Mouse (Mus musculus) intestine, embryonic 15.5 days (tissue): ENCODE data around the gene Slc24a4. TPM values are rescaled to one million over a fixed set of nuclear protein-coding genes. Genes with fewer than 3 reads are reported as not detected.

Experiments used
- ATAC-seq: fragments of 200-750 bp; cut with Nextera tagmentation; 2 replicates; pipeline ENCODE4 v1.8.0; 2017; ENCODE audit warnings: moderate TSS enrichment, moderate library complexity
- H3K27ac ChIP-seq: fragments of 300-500 bp; sonication (generic); 2 replicates; pipeline ENCODE4 v1.5.1; 2015; ENCODE audit warnings: mild to moderate bottlenecking, inconsistent platforms
- H3K27me3 ChIP-seq: fragments of 300-500 bp; sonication (generic); replicated peaks from 2 replicates; pipeline ENCODE4 v1.6.1; 2015; ENCODE audit warnings: inconsistent platforms
- H3K36me3 ChIP-seq: fragments of 300-500 bp; sonication (generic); 2 replicates; pipeline ENCODE4 v1.6.1; 2015; ENCODE audit warnings: inconsistent platforms
- H3K4me1 ChIP-seq: fragments of 300-500 bp; sonication (generic); replicated peaks from 2 replicates; pipeline ENCODE4 v1.6.1; 2015; ENCODE audit warnings: inconsistent platforms
- H3K4me2 ChIP-seq: fragments of 300-500 bp; sonication (generic); replicated peaks from 2 replicates; pipeline ENCODE4 v1.6.1; 2015; ENCODE audit warnings: mild to moderate bottlenecking, inconsistent platforms
- H3K4me3 ChIP-seq: fragments of 300-500 bp; sonication (generic); replicated peaks from 2 replicates; pipeline ENCODE4 v1.5.1; 2015; ENCODE audit warnings: inconsistent platforms
- H3K9ac ChIP-seq: fragments of 300-500 bp; sonication (generic); 2 replicates; pipeline ENCODE4 v1.6.1; 2015; ENCODE audit warnings: inconsistent platforms
- H3K9me3 ChIP-seq: fragments of 300-500 bp; sonication (generic); 2 replicates; pipeline ENCODE4 v1.6.1; 2016; ENCODE audit warnings: inconsistent platforms
- WGBS: fragments of 180-500 bp; shearing (Covaris S2); methylation state at CpG from one replicate; pipeline ENCODE4 v1.1.7; 2015; 5-methylcytosine and 5-hydroxymethylcytosine counted together
- polyA plus RNA-seq: library from polyadenylated mRNA; unstranded; fragments of >200 nt; fragmentation: Nextera tagmentation; extraction: Ambion mirVana; gene quantifications from 2 replicates; pipeline ENCODE4 v1.2.1, GENCODE M21; 2015

Gene Slc24a4
- polyA plus RNA-seq, 1 experiment from 2014 or later = 0.93 TPM

DNA sequence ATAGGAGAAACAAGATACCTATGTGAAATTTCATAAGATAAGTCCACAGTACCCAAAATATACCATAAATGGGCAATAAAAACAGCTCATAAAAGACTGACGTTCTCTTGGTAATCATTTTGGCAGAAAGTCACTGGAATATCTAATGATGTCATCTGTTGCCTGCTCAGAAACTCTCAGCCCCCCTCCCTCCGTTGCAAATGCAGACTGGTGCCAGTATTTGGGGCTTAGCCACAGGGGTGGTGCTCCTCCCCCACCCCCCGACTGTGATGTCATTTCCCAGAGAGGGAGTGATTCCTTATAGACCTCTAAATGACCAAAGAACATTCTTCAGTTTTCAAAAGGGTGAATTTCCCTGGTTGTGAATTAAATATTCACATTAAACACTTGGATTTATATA, 96.6 kb downstream of the Slc24a4 start:
- no peak for ATAC-seq

DNA sequence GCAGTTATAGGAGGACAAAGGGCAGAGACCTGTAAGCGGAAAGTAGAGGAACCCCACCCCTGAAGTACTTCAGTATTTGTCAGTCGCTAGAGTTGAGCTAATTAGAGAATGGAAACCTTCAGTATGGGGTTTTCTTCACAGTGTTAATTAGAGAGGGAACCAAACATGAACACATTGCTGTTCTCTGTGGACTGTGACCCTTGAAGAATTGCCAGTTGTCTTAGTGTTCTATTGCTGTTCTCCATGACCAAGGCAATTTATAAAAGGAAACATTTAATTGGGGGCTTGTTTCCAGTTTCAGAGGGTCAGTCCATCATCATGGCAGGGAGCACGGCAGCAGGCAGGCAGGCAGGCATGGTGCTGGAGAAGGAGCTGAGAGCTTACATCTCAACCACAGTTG, 107.0 kb downstream of the Slc24a4 start:
- Histone ChIP-seq H3K9ac (no peak overlapping the region), H3K9me3 (no peaks in the 10 kb centered on the region), H3K4me3 (no peak overlapping the region), H3K27me3 (no peaks in the 10 kb centered on the region), H3K36me3 (no peaks in the 10 kb centered on the region), H3K4me1 (no peaks in the 10 kb centered on the region), H3K4me2 (no peak overlapping the region), H3K27ac (no peak overlapping the region)
- no peak for ATAC-seq
- WGBS = 71% methylated on average over 3 of the region's 3 CpGs

More for the DNA sequence above, 96.6 kb downstream of the Slc24a4 start:
- 38% methylated on average over 3 of the region's 3 CpGs for WGBS
- Histone ChIP-seq H3K9me3 (no peaks in the 10 kb centered on the region), H3K4me2 (no peak overlapping the region), H3K36me3 (no peaks in the 10 kb centered on the region), H3K9ac (no peak overlapping the region), H3K4me3 (no peak overlapping the region), H3K27ac (no peak overlapping the region), H3K27me3 (no peaks in the 10 kb centered on the region), H3K4me1 (no peaks in the 10 kb centered on the region)

DNA sequence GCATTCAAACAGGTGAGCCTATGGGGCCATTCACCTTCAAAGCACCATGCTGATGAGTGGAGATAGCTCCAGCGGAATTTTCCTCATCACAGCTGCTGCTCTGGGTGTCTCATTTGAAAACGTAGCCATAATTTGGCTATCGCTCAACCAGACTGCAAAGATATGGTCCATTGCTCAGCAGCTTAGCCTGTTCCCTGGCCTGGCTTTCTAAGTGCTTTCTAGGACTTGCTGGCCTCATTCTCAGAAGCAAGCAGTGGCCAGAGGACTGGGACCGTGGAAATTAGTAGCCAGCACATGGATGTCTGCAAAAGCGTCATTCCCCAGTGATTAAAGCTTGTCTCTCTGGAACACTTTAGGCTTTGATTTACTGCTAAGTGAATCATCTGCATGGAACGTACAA, 107.8 kb downstream of the Slc24a4 start:
- H3K4me3 ChIP-seq = no peak overlapping the region
- no peak overlapping the region for H3K4me2 ChIP-seq
- H3K4me1 ChIP-seq = no peaks in the 10 kb centered on the region
- 84% methylated on average over 6 of the region's 6 CpGs for WGBS
- no peaks in the 10 kb centered on the region for H3K9me3 ChIP-seq
- no peak overlapping the region for H3K27ac ChIP-seq
- H3K36me3 ChIP-seq = no peaks in the 10 kb centered on the region
- no peaks in the 10 kb centered on the region for H3K27me3 ChIP-seq
- H3K9ac ChIP-seq = no peak overlapping the region
- no peak for ATAC-seq

DNA sequence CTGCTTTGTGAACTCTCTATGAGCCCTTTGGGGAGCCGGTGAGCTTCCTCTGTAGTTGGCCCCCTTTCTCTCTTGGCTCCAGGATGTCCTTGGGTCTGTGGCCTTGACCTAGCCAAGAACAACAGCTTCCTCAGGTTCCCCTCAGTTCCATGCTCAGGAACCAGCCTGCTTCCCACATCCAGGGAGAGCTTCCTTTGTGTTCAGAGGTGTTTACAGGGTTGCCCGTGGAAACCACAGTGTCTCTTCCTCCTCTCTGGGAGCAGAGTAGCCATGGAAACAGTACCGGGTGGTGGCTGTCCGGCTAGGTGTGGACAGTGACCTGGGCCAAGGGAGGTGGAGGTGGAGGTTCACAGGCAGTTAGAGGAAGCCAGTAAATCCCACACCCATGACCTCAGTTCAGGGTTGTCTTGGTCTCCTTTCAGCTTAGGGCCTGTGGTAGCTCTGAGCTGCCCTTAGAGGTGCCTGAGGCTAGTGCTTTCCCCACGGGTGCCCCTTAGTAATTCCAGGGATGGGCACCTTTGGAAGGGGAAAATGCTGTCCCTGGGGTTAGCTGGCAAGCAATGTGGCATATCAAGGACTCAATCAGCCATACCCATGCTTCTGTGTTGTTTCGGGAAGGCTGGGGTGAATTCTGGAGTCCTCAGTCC, 113.7 kb downstream of the Slc24a4 start:
- Histone ChIP-seq H3K27me3 (no peaks in the 10 kb centered on the region), H3K9ac (no peak overlapping the region), H3K27ac (no peak overlapping the region), H3K4me1 (peaks cover 6% of the 10 kb centered on the region; the same call in 1 of the 2 replicates), H3K4me2 (no peak overlapping the region), H3K36me3 (no peaks in the 10 kb centered on the region), H3K4me3 (no peak overlapping the region), H3K9me3 (no peaks in the 10 kb centered on the region)
- ATAC-seq = no peak
- 45% methylated on average over 6 of the region's 6 CpGs for WGBS

DNA sequence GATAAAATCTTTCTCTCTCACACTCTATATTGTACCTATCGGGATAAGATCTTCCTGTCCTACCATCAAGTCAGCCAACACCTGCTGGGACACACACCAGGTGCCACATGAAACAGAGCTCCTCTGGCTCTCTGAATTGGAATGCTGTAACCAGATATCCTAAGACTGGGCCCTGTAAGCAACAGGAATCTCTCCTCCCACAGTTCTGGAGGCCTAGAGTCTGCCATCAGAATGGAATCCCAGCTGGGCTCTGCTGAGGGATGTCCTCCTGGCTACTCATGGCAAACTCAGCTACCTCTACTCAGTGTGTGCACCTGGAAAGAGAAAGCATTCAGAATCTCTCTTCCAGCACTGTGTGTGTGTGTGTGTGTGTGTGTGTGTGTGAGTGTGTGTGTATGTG, 115.4 kb downstream of the Slc24a4 start:
- H3K9me3 ChIP-seq = no peaks in the 10 kb centered on the region
- no peak overlapping the region for H3K4me2 ChIP-seq
- 57% methylated on average over 1 of the region's 1 CpGs for WGBS
- no peak overlapping the region for H3K9ac ChIP-seq
- no peak overlapping the region for H3K4me3 ChIP-seq
- H3K27ac ChIP-seq = no peak overlapping the region
- ATAC-seq = no peak
- no peaks in the 10 kb centered on the region for H3K27me3 ChIP-seq
- H3K36me3 ChIP-seq = no peaks in the 10 kb centered on the region
- H3K4me1 ChIP-seq = peaks cover 6% of the 10 kb centered on the region; the same call in 1 of the 2 replicates

DNA sequence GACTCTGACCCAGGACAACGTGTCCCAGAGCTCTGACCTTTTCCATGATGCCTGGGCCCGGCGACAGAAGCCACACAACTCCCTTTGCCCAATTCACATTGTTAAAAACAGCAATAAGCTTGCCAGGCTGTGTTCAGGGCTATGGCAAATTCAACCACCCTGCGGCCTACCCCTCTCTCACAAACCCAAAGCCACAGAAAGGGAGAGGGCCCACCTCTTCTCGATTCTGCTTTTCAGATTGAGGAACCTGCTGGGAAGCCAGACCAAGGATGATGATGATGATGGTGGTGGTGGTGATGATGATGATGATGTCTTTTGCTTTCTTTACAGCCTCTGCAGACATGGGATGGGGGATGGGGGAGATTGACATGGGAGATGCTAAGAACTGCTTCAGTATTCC, 117.7 kb downstream of the Slc24a4 start:
- Histone ChIP-seq H3K4me2 (no peak overlapping the region), H3K9ac (no peak overlapping the region), H3K4me3 (no peak overlapping the region), H3K36me3 (no peaks in the 10 kb centered on the region), H3K9me3 (no peaks in the 10 kb centered on the region), H3K4me1 (peaks cover 6% of the 10 kb centered on the region; the same call in 1 of the 2 replicates), H3K27me3 (no peaks in the 10 kb centered on the region), H3K27ac (no peak overlapping the region)
- ATAC-seq = no peak
- WGBS = 88% methylated on average over 5 of the region's 5 CpGs

DNA sequence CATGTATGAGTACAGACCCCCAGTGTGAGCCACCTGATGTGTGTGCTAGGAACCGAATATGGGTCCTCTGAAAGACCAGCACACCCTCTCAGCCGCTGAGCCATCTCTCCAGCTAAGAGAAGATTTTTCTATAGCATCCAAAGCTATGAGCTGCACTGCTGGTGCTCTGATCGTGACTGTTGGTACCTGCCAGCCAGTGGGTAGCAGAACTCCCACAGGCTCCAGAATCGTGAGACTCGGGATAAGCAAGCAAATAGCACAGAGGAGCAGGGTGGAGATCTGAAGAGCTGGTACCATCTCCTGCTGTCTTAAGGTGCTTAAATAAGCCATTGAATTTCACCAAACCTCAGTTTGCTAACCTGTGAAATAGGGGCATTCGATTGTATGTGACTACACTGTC, 119.6 kb downstream of the Slc24a4 start:
- Histone ChIP-seq H3K4me3 (no peak overlapping the region), H3K9me3 (no peaks in the 10 kb centered on the region), H3K36me3 (no peaks in the 10 kb centered on the region), H3K9ac (no peak overlapping the region), H3K4me1 (no peaks in the 10 kb centered on the region), H3K27me3 (no peaks in the 10 kb centered on the region), H3K4me2 (no peak overlapping the region), H3K27ac (no peak overlapping the region)
- ATAC-seq = no peak
- WGBS = 89% methylated on average over 6 of the region's 6 CpGs

DNA sequence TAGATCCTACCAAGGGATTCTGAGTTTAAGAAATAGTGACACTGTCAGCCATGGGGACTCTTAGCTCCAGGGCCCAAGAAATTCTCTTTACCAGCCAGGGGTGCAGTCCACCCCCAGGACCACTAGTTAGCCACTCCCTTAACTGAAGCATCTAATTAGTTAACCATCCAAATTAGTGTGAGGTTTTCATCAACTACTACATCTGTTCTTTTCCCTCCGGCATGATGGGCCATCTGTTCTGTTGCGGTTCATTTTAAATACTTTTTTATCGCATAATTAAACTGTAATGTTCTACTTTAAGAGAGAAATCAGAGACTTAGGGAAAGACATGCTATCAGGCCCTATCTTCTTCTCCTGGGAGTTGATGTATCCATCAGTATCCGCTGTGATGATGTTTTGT, 121.8 kb downstream of the Slc24a4 start:
- no peak overlapping the region for H3K27ac ChIP-seq
- H3K36me3 ChIP-seq = no peaks in the 10 kb centered on the region
- H3K9me3 ChIP-seq = no peaks in the 10 kb centered on the region
- no peak overlapping the region for H3K9ac ChIP-seq
- 94% methylated on average over 4 of the region's 4 CpGs for WGBS
- H3K4me3 ChIP-seq = no peak overlapping the region
- no peak overlapping the region for H3K4me2 ChIP-seq
- no peaks in the 10 kb centered on the region for H3K4me1 ChIP-seq
- no peaks in the 10 kb centered on the region for H3K27me3 ChIP-seq
- ATAC-seq = no peak

DNA sequence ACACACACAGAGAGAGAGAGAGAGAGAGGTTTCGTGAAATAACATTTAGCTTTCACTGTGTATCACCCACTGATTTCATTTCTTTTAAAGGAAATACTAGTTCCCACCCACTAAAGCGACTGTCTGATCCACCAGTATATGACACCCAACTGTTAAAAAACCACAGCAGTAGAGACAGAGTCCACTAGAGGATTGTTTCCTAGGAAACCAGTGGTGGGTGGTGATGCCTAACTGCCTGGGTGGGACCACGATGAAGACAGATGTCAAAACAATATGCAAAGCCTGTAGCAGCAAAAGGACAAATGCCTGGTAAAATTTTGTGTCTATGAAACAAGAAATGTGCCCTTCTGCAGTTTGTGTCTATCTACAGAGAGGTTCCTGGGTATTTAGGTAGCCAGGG, 122.5 kb downstream of the Slc24a4 start:
- no peak for ATAC-seq
- no peaks in the 10 kb centered on the region for H3K36me3 ChIP-seq
- H3K4me1 ChIP-seq = no peaks in the 10 kb centered on the region
- no peak overlapping the region for H3K4me2 ChIP-seq
- WGBS = 83% methylated on average over 3 of the region's 3 CpGs
- H3K27ac ChIP-seq = no peak overlapping the region
- no peak overlapping the region for H3K4me3 ChIP-seq
- no peak overlapping the region for H3K9ac ChIP-seq
- H3K27me3 ChIP-seq = no peaks in the 10 kb centered on the region
- no peaks in the 10 kb centered on the region for H3K9me3 ChIP-seq

DNA sequence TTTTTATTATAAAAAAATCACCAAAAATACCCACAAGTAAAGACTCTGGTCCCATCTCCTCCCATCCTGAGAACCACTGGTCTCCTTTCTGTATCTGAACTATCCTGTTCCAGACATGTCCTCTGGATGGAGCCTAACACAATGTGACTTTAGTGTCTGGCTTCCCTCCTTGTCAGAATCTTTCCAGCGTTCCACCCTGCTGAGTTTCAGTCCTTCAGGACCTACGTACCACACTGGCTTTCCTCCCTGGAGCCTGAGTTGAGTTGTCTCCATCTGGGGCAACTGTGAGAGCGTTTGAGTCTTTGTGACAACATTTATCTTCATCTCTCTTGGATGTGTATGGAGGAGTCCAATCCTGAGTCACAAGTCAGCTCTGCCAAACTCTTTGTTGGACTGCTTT, 123.5 kb downstream of the Slc24a4 start:
- Histone ChIP-seq H3K27me3 (no peaks in the 10 kb centered on the region), H3K4me1 (no peaks in the 10 kb centered on the region), H3K36me3 (no peaks in the 10 kb centered on the region)

DNA sequence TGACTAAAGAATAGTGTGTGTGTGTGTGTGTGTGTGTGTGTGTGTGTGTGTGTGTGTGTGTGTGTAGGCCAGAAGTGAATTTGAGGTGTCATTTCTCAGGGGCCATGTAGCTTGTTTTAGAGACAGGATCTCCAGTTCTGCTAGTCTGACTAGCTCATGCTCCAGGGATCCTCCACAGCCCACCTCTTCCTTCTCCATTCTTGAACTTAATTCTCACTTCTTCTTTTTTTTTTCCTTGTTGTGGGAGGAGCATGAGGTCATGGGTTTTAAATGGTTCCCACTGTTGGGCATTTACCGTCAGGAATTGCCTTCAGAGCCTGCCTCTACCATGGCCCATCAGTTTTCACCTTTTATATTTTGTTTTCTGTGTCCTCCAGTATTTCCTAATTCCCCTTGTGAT, 124.0 kb downstream of the Slc24a4 start:
- Histone ChIP-seq H3K27me3 (no peaks in the 10 kb centered on the region), H3K9me3 (no peaks in the 10 kb centered on the region), H3K4me3 (no peak overlapping the region), H3K27ac (no peak overlapping the region), H3K4me2 (no peak overlapping the region), H3K36me3 (no peaks in the 10 kb centered on the region), H3K4me1 (no peaks in the 10 kb centered on the region), H3K9ac (no peak overlapping the region)
- ATAC-seq = no peak
- 67% methylated on average over 1 of the region's 1 CpGs for WGBS

More for the DNA sequence above, 123.5 kb downstream of the Slc24a4 start:
- Histone ChIP-seq H3K4me2 (no peak overlapping the region), H3K9me3 (no peaks in the 10 kb centered on the region), H3K4me3 (no peak overlapping the region), H3K27ac (no peak overlapping the region), H3K9ac (no peak overlapping the region)
- 64% methylated on average over 3 of the region's 3 CpGs for WGBS
- no peak for ATAC-seq

DNA sequence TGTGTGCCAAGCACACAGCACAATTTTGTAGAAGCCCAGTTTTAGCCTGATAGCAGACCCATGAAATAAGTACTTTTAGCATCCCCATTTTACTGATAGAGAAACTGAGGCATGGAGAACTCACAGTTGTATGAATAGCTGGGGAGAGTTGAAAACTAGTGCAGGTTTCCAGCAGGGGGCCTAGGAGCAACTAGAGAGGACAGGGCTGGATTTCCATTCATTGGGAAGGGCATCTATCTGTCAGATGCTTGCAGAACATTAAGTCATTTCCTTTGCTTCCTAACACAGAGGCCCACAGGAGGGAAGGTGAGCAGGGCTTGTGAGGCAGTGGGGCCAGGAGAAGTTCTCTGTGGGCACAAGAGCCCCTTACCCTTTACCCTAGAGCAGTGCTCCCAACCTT, 126.5 kb downstream of the Slc24a4 start:
- H3K4me1 ChIP-seq = no peaks in the 10 kb centered on the region
- no peak for ATAC-seq
- no peaks in the 10 kb centered on the region for H3K36me3 ChIP-seq
- H3K4me2 ChIP-seq = no peak overlapping the region
- H3K4me3 ChIP-seq = no peak overlapping the region
- no peaks in the 10 kb centered on the region for H3K27me3 ChIP-seq
- no peak overlapping the region for H3K9ac ChIP-seq
- no peaks in the 10 kb centered on the region for H3K9me3 ChIP-seq
- no peak overlapping the region for H3K27ac ChIP-seq

DNA sequence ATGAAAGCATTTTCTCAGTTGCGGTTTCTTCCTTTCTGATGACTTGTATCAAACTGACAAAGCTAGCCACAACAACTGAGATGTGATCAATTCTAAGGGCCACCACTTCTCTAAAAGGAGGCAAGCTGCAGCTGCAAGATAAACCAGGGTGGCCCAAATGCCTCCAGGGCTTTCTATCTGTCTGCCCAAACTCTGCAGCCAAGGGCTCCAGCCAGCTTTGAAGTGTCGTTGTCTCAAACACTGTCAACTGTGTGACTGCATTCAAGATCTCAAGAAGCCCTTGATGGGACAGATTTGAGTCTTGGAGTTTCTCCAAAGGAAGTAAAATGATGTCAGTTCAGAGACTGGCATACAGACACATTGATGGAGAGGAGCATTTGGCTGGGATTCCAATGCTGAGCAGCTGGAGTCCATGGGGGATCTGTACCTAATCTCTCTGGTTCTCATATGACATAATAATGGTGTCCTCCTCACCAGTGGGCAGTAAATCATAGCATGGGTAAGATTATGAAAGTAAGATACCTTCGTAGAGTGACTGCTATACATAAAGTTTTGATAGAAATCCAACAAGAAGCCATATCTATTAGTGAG, 130.1 kb downstream of the Slc24a4 start:
- Histone ChIP-seq H3K9ac (no peak overlapping the region), H3K9me3 (no peaks in the 10 kb centered on the region), H3K27me3 (no peaks in the 10 kb centered on the region), H3K4me2 (no peak overlapping the region), H3K4me1 (peaks cover 7% of the 10 kb centered on the region), H3K4me3 (no peak overlapping the region), H3K36me3 (no peaks in the 10 kb centered on the region), H3K27ac (no peak overlapping the region)
- 83% methylated on average over 3 of the region's 3 CpGs for WGBS
- no peak for ATAC-seq
